Mouse (Mus musculus): Measurements from ENCODE around the gene Rock2. TPM values are rescaled to one million over a fixed set of nuclear protein-coding genes. Genes with fewer than 3 reads are reported as not detected.

Gene Rock2
- total RNA-seq, 2 experiments from 2014 or later: 154 to 161 TPM

- no peak for TF ChIP-seq CTCF (IDR thresholded peaks at IDR 0.05)
- no peak overlapping the region for H3K4me3 ChIP-seq
- intact Hi-C loops (cut with DNase I): no loop called here
- no peak for DNase-seq (ENCODE audit: extremely low spot score in 1 of 2, low spot score in 2 of 2)
- no peak overlapping the region for H3K27ac ChIP-seq
Measured at GRCm38 (mm10) chr12:16992355-16992754, 97.7 kb downstream of the Rock2 start.

DNA sequence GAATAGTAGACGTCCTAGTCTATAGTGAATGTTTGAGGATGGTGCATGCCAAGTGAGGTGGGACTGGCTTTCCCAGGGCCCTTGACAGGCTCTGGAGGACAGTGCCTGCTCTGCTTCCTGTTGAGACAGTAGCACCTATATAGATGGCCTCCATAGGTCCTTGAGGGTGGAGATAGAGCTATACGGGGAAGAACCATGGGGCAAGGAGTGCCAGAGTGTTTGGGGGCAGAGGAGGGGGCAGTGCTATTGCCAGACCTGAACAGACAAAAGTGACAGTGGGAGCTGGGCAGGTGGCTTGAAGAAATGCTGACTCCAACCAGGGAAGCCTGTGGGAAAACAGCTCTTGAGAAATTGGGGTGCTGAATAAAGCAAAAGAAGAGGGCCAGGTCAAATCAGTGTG lies 99.6 kb downstream of the Rock2 start:
- TF ChIP-seq CTCF (IDR thresholded peaks at IDR 0.05): no peak
- H3K4me3 ChIP-seq: no peak overlapping the region
- DNase-seq (ENCODE audit: extremely low spot score in 1 of 2, low spot score in 2 of 2): no peak
- intact Hi-C loops (cut with DNase I): no loop called here
- no peak overlapping the region for H3K27ac ChIP-seq

DNA sequence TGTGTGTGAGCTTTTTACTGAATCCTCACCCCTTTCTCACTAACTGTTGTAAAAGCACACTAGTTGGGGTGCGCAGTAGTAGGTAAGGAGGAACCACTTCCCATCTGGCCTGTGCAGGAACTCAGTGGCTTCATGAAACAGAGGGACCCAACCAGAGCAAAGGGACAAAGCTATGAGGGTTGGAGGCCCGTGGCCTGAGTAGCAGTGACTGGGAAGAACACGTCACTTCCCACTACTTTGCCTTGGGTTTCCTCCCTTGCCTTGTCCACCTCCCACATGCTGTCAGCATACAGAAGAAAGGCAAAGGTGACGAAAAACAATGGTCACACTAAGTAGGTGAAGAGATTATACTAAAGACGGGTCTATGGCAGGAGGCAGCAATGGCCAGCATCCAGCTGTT lies 101.6 kb downstream of the Rock2 start:
- no peak for TF ChIP-seq CTCF (IDR thresholded peaks at IDR 0.05)
- H3K27ac ChIP-seq: no peak overlapping the region; the same call in 1 of the 2 replicates
- H3K4me3 ChIP-seq: no peak overlapping the region
- intact Hi-C loops (cut with DNase I): no loop called here
- no peak for DNase-seq (ENCODE audit: extremely low spot score in 1 of 2, low spot score in 2 of 2)

GRCm38 (mm10) chr12:16996886-16997462 lies 102.3 kb downstream of the Rock2 start:
- intact Hi-C loops (cut with DNase I): no loop called here
- no peak for DNase-seq (ENCODE audit: extremely low spot score in 1 of 2, low spot score in 2 of 2)
- no peak; the same call in 1 of the 2 replicates for TF ChIP-seq CTCF (IDR thresholded peaks at IDR 0.05)
- H3K27ac ChIP-seq: peak overlapping the region; percentile 15; the same call in 1 of the 2 replicates
- no peak overlapping the region for H3K4me3 ChIP-seq

DNA sequence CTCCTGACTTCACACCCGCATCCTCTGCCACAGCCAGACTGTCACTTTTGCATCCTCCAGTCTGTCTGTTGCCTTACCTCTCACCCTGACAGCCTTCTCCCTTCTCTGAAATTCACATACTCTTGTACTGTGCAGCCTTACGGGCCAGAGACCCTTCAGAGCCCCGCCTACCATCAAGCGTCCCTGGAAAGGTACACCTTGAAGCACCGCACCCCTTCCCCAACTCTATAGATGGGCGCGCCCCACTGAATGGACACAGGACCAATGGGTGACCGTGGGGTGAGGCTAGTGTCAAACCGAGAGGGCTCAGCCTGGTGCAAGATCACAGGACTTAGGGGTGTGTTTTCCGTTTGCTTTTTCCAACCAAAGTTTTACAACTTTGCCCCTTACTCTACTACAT lies 104.5 kb downstream of the Rock2 start:
- H3K27ac ChIP-seq: no peak overlapping the region
- no peak for DNase-seq (ENCODE audit: extremely low spot score in 1 of 2, low spot score in 2 of 2)
- no peak for TF ChIP-seq CTCF (IDR thresholded peaks at IDR 0.05)
- intact Hi-C loops (cut with DNase I): no loop called here
- H3K4me3 ChIP-seq: peak overlapping the region; percentile 59

DNA sequence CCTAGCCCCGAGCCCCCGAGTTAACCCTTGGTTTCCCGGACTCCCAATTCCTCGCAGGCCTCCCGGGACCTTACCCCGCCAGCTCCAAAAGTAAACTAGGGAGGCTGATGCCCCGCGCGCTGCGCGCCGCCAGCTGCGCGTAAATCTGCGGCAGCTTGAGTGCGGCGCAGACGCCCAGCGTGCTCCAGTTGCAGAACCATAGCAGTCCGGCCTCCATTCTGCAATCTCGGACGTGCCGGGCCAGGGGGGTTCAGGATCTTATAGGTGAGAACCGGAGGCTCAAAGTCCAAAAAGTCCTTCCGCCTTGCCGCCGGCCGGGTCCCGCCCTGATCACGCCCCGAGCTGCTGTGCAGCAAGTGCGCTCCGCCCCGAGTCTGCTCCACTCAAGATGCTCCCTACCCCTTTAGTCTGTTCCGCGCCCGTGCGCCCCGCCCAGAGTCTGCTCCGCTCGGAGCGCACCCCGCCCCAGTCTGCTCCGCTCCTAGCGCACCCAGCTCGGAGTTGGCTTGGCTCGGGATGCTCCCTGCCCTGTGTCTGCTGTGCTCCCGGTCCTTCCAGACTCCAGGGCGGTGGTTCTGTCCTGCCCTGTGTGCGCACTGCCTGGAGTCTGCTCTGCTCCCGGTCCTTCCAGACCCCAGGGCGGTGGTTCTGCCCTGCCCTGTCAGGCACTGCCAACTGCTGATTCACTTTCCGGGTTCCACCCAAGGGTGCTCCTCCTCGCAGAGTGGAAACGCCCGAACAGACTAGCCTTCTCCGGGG lies 105.2 kb downstream of the Rock2 start, which contains the start of gene Pqlc3:
Pqlc3 (minus strand) TSS at position 670 of the 759 bp plus-strand sequence.
- peak within 1 kb of the TSS; percentile 59 for H3K4me3 ChIP-seq
- TF ChIP-seq CTCF (IDR thresholded peaks at IDR 0.05): no peak
- DNase-seq (ENCODE audit: extremely low spot score in 1 of 2, low spot score in 2 of 2): peak; percentile 71 to 80
- no peak within 1 kb of the TSS; the same call in 1 of the 2 replicates for H3K27ac ChIP-seq
- intact Hi-C loops (cut with DNase I): no loop called here

- no peak for TF ChIP-seq CTCF (IDR thresholded peaks at IDR 0.05)
- intact Hi-C loops (cut with DNase I): no loop called here
- Histone ChIP-seq H3K4me3 (no peak overlapping the region), H3K27ac (no peak overlapping the region)
- DNase-seq (ENCODE audit: extremely low spot score in 1 of 2, low spot score in 2 of 2): no peak
Measured at GRCm38 (mm10) chr12:17000628-17001027, 105.9 kb downstream of the Rock2 start.

GRCm38 (mm10) chr12:17001211-17001610 lies 106.5 kb downstream of the Rock2 start:
- intact Hi-C loops (cut with DNase I): no loop called here

GRCm38 (mm10) chr12:17009466-17009865 lies 114.8 kb downstream of the Rock2 start:
- TF ChIP-seq CTCF (IDR thresholded peaks at IDR 0.05): no peak; the same call in 1 of the 2 replicates
- intact Hi-C loops (cut with DNase I): no loop called here
- no peak overlapping the region for H3K4me3 ChIP-seq
- no peak overlapping the region for H3K27ac ChIP-seq
- no peak for DNase-seq (ENCODE audit: extremely low spot score in 1 of 2, low spot score in 2 of 2)

More at GRCm38 (mm10) chr12:17001211-17001610, 106.5 kb downstream of the Rock2 start:
- DNase-seq (ENCODE audit: extremely low spot score in 1 of 2, low spot score in 2 of 2): no peak
- TF ChIP-seq CTCF (IDR thresholded peaks at IDR 0.05): no peak
- Histone ChIP-seq H3K4me3 (no peak overlapping the region), H3K27ac (no peak overlapping the region)

GRCm38 (mm10) chr12:17011100-17011870 lies 116.6 kb downstream of the Rock2 start, which contains the start of gene 2410004P03Rik:
Gene 2410004P03Rik (minus strand): TSS chr12:17011727.
- peak; percentile 66 to 69 for DNase-seq (ENCODE audit: extremely low spot score in 1 of 2, low spot score in 2 of 2)
- Histone ChIP-seq H3K27ac (no peak within 1 kb of the TSS), H3K4me3 (peak within 1 kb of the TSS; percentile 39)
- intact Hi-C loops (cut with DNase I): loop anchor here (1.0 to 5.0 kb wide), 3 partner anchors 184 to 294 kb away; no protein-coding TSS in a partner anchor
- peak; percentile 69 for TF ChIP-seq CTCF (IDR thresholded peaks at IDR 0.05)

DNA sequence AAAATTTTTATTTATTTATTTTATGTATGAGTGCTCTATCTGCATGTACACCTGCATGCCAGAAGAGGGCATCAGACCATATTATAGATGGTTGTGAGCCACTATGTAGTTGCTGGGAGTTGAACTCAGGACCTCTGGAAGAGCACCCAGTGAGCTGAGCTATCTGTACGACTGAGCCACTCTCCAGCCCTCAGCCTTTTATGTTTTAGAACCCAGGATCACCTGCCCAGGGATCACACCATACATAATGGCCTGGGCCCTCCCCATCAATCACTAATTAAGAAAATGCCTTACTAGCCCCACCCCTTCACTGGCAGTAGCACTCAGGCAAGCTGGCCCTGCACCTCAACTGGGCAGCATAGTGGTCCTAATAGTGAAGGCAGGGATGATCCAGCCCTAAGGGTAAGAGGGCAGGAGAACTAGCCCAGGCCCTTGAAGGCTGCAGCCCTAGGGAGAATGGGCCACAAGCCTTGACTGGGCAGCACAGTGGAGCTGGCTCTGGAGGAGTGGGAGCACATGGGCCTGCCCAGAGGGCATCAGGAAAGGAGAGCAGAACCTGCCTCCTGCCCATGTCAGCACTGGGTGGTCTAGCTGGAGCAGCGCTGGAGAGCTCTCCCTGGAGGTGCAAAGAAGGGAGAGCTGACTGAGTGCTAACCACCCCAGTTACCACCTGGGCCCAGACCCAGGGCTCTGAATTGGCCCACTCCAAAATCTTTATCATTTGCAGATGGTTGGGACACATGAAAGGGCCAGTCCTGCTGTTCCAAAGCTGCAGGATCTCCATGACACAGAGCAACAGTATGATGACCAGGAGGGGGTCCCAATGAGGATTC lies 117.6 kb downstream of the Rock2 start:
- intact Hi-C loops (cut with DNase I): loop anchor here (5.0 kb wide), 2 partner anchors 185 to 295 kb away; no protein-coding TSS in a partner anchor
- no peak for DNase-seq (ENCODE audit: extremely low spot score in 1 of 2, low spot score in 2 of 2)
- H3K27ac ChIP-seq: no peak overlapping the region
- H3K4me3 ChIP-seq: no peak overlapping the region
- TF ChIP-seq CTCF (IDR thresholded peaks at IDR 0.05): no peak
